Mouse (Mus musculus): Measurements from ENCODE around the gene Ndufv3. TPM values are rescaled to one million over a fixed set of nuclear protein-coding genes. Genes with fewer than 3 reads are reported as not detected.

Gene Ndufv3
- total RNA-seq, 4 experiments from 2014 or later = 461 to 515 (median 488) TPM

GRCm38 (mm10) chr17:31556253-31556652 lies 36.3 kb downstream of the Ndufv3 start:
- no peak for DNase-seq (ENCODE audit: low spot score in 2 of 2)

GRCm38 (mm10) chr17:31557124-31557880 lies 37.4 kb downstream of the Ndufv3 start:
- peak in 1 of 2 experiments; percentile 10 for DNase-seq (ENCODE audit: low spot score in 2 of 2)

GRCm38 (mm10) chr17:31557947-31558542 lies 38.1 kb downstream of the Ndufv3 start:
- DNase-seq (ENCODE audit: low spot score in 2 of 2) = no peak

DNA sequence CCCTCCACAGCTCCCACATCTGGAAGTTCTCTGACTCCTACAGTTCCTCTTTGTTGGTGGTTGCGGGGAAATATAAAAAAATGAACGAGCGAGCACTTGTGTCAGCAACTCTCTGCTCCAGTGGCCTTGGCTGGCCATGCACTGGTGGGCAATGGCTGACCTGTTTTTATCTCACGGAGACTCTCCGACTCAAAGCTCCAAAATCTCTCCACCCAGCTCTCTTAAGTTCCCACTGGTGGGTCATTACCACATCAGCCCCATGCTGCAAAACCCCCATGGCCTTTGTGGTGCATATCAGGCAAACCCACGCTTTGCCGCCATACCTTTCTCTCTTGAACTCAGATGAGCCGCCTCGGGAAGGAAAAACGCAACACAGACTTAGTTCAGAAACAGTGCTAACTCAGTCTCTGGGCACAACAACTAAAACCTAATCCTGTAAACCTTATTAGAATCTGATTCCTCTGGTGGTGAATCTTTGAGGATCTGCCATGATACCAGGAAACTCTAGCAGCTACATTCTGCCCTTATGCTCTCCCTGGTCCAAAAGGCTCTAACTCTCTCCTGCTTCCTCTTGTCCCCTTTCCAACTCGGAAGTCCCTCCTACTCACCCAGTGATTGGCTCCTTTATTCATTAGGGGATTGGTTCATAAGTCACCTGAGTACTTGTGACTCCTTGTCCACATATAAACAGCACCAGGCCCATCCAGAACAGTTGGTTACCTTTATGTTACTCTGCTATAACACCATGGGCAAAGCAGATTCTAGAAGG lies 39.3 kb downstream of the Ndufv3 start:
- DNase-seq (ENCODE audit: low spot score in 2 of 2) = no peak

DNA sequence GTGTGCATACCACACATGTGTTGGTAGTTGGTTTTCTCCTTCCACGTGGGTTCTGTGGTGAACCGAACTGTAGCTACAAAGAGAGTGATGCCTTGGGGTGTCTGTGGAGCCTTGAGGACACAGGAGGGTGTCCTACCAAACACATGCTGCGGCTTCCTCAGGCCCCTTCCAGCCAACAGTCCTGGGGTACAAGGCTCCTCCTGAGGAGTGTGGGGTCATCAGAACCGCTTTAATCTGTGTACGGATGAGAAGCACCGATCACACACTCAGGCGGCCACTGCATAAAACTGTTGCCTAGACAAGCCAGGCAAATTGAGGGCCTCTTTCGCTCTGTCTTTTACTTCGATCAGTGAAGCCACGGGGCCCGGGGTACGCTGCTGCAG lies 43.7 kb downstream of the Ndufv3 start:
- peak in 1 of 2 experiments; percentile 14 for DNase-seq (ENCODE audit: low spot score in 2 of 2)

DNA sequence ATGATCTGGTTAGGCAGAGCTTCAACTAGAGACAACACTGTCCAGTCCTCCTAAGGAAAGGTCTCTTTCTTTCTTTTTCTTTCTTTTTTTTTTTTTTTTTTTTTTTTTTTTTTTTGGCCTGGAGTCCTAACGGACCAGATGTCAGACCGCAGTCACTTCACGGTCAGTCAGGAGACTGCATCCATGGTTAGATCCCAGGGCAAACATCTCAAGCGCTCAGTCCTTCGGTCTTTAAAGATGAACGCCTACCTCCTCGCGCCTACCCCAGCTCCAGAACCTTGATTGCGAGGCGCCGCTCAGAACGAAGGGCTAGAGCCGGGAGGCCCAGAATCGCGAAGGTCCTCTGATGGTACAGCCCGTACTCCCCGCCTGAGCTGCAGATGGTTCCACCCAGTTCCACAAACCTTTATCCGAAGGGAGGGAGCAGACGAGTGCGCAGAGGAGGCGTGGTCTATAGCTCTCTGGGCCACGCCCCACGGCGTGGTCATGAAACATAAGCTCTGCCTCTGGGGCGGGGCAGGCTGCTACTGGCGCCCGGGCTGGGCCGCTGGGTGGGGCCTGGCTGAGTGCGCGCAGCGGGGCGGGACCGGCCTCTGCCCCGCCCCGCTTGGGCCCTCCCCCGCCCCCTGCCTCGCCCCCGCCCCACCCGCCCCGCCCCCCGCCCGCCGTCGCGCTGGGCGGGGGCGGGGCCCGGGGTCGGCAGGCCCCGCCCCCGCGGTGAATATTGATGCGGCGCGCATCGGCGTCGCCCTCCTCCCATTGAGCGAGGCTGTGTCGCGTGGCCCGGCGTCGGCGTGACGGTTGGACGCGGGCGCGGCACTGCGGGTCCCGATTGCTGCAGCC lies 44.3 kb downstream of the Ndufv3 start, which contains the start of gene Pknox1:
Gene Pknox1, plus strand, starts transcription at position 720 of the 843 bp plus-strand sequence.
- peak; percentile 98 to 99 for DNase-seq (ENCODE audit: low spot score in 2 of 2)

- DNase-seq (ENCODE audit: low spot score in 2 of 2) = no peak
Measured at GRCm38 (mm10) chr17:31564858-31565140, 44.9 kb downstream of the Ndufv3 start.

DNA sequence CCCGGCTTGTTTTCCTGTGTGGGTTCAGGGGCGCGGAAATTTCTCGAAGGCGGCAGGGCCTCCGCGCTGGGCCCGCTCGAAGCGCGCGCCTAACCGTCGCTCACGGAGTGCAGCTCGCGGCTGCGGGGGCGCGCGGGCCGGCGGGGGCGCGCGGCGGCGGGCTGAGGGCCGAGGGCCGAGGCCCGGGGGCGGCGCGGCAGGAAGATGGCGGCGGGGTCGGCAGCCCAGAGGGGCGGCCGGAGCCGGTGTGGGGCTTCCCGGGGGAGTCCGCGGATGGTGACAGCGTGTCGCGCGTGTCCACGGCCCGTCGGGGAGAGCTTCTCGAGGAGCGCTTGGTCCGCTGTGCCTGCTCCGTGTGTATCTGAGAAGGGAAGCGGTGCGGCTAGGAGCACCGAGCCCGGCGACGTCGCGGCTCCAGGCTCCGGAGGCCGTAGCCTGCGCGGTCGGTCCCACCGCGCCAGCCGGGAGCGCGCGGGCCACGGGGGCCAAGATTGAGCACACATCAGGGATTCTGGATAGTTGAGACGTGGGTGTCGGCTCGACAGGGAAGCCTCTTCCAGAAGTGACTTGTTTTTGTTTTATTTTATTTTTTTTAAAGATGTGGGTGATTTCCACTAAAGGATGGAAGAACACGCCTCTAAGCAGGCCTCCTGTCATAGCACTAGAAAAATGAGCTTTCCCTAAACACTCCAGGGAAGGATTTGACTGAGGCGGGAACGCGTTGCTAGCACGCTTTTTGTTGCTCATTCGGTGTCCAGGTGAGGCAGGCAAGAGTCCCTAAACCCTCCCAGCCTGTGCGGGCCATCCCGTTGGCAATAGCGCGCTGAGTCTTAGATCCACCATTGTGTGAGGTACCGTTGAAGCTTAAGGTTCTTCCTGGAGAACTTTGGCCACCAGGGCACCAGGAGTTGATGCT lies 45.5 kb downstream of the Ndufv3 start:
- DNase-seq (ENCODE audit: low spot score in 2 of 2) = peak in 1 of 2 experiments; percentile 10

DNA sequence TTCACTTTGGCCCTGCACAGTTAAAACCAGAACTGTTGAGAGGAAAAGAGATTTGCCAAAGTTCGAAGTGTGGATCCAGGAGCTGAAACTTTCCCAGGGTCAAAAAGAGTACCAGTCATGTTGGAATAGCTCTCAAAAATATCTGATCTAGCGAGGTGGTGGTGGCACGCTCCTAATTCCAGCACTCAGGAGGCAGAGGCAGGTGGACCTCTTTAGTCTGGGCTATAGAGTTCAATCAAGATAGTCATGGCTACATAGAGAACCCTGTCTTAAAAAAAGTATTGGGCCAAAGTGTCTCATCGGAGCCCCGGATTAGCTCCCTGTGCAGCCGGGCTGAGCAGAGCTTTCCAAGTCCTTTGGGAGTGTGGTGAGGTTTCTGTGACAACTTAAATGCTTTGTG lies 46.4 kb downstream of the Ndufv3 start:
- no peak for DNase-seq (ENCODE audit: low spot score in 2 of 2)

DNA sequence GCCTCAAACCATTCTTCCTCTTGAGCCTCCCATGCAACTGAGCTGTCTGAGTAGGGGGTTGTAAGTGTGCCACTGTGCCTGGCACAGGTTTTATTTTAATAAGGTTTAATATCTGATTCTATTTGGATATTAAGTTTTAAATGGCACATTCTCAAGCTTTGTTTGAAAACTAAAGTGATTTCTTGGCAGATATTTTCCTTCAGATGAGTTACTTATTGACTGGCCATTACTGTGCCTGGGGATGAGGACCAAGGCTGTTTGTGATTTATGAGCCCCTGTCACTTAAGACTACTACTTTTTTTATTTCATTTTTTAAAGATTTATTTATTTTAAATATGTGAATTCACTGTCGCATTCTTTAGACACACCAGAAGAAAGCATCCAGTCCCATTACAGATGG lies 49.8 kb downstream of the Ndufv3 start:
- DNase-seq (ENCODE audit: low spot score in 2 of 2) = no peak

GRCm38 (mm10) chr17:31570321-31570925 lies 50.5 kb downstream of the Ndufv3 start:
- peak in 1 of 2 experiments; percentile 13 for DNase-seq (ENCODE audit: low spot score in 2 of 2)

GRCm38 (mm10) chr17:31571689-31572088 lies 51.8 kb downstream of the Ndufv3 start:
- no peak for DNase-seq (ENCODE audit: low spot score in 2 of 2)

- no peak for DNase-seq (ENCODE audit: low spot score in 2 of 2)
Measured at GRCm38 (mm10) chr17:31574662-31575061, 54.7 kb downstream of the Ndufv3 start.

GRCm38 (mm10) chr17:31576394-31577175 lies 56.7 kb downstream of the Ndufv3 start:
- no peak for DNase-seq (ENCODE audit: low spot score in 2 of 2)

DNA sequence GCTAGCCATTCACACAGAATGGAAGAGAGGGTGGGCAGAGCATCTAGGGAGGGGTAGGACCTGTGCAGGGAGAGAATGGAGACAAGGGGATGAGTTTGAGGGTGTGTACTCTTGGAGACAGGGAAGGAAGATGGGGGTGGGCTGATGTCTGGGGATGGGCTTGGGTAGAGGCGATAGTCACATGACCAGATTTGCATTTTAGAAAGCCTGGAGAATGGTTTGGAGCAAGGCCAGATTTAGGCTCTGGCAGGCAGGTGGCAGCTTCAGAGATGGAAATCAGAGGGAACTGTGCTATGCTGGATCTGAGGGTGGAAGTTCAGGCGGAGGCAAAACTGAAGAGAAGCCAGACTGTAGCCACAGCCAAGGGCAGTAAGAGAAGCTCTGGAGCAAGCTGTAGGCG lies 60.4 kb downstream of the Ndufv3 start:
- no peak for DNase-seq (ENCODE audit: low spot score in 2 of 2)
